Mouse (Mus musculus) embryo, embryonic 9.5 days (tissue): ENCODE data around the gene Dpy30.

ENCODE experiments used
- DNase-seq: peaks from one replicate; pipeline ENCODE4 v3.0.0-alpha.2; 2017; ENCODE audit errors: extremely low spot score

Gene Dpy30

DNA sequence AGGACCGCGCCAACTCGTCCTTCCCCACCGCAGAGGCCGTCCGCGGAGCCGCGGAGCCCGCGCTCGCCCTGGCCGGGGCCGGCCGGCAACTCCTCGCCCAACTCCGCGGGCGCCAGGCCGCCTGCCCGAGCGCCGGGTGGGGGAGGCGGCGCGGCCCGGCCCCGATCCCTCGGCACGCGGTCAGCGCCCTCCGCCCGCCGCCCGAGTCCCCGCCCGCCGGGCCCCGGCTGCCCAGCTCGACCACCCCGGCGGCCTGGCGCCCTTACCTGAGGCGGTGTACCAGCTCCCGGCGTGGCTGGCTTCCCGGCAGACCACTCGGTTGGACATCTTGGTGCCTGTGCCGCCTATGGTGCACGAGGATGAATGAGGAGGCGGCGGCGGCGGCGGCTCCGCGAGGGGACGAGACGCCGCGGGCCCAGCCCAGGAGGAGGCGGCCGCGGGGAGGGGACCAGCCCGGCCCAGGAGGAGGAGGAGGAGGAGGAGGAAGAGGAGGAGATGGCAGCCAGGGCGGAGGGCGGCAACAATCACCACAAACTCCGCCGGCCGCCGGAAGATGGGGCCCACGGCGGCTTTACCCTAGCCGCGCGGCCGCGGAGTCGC, 29.2 kb downstream of the Dpy30 start:
- peak; percentile 86 for DNase-seq

DNA sequence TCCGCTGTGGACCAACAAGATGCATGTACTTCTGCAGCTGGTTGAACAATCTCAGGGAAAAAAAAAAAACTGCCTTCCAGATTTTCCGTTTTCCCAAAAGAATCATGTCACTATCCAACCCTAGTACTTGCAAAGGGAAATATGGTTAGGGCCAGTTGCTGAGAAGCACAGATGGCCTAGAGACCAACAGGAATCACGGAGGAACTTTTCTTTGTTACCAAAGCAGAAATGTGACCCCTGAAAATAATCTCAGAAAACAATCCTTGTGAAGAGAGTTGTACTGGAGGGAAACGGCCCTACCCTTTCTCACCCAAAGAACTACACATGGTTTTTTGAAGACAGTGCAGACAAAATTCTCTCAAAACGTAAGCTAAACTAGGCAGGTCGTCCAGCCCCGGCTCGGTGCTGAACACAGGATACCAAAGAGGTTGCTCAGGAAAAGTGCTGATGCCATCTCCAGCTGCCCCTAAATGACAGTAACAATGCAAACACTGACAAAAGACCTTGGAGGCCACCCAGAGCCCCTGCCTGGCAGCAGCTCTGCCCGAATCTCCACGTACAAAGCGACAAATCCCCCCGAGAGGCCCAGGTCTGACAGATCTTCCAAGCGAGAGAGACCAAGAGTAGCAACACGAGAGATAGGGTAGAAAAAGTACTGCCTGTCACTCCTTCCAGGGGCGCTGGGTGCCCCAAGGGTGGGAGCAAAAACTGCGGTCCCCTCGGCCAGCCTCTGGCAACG, 29.9 kb downstream of the Dpy30 start:
- DNase-seq: peak; percentile 56

DNA sequence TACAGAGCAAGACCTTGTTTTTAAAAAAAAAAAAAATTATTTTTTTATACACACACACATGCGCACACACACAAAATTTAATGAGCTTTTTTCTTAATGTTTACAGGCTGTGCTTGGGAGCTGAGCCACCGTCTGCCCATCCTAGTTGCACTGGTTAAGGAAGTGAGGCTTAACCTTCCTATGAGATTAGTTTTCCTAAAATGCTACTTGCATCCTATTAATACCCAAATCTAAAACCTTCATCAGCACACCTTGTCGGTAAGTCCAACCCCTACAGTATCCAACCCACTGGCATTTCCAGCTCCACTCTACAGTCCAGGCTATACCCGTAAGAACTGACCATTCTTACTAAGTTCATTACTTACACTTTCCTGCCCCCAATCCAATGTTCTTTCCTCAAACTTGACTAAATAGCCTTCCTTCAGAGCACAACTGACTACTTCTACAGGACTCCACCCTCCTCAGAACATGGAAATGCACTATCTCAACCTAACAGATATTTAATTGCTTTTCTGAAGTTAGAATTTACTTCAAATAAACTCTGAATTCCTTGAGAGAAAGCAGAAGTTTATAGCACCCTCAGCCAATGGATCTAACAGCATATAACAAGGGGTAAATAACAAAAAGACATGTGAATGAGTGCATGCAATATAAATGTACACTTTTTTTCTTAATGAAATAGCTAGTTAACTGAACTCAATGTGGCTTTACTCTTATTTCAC, 31.9 kb downstream of the Dpy30 start:
- no peak for DNase-seq

DNA sequence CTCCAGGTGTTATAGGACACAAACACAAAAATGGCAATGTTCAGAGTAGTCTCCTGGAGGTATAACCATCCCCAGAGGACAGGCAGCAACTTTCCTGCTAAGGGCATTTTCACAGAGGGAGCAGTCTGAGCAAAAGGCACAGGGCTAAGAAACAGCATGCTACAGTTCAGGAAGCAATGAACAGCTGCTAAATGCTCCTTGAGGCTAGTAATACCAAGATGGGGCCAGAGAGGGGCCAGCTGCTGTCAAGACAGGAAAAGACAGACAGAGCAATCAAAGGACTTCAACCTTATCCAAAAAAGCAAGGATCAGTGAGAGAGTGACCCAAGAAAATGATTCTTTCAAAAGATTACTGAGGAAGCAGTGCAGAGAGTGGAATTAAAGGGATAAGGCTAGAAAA, 32.9 kb downstream of the Dpy30 start:
- no peak for DNase-seq

DNA sequence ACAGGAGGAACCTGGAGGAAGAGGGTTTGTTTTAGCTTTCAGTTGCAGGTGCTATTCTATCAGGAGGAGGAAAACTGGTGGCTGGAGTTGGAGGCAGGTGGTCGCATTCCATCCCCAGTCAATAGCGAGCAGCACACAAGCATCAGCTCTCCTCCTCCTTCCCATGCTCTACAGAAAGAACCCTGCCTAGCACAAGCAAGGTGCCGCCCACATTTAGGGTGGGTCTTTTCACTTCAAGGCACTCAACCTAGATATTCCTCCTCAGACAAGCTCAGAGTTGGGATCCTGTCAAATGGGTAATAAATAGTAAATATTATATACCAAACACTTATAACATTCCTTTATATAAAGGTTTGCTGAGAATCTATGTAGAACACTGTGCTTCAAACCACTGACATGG, 33.5 kb downstream of the Dpy30 start:
- DNase-seq: no peak

DNA sequence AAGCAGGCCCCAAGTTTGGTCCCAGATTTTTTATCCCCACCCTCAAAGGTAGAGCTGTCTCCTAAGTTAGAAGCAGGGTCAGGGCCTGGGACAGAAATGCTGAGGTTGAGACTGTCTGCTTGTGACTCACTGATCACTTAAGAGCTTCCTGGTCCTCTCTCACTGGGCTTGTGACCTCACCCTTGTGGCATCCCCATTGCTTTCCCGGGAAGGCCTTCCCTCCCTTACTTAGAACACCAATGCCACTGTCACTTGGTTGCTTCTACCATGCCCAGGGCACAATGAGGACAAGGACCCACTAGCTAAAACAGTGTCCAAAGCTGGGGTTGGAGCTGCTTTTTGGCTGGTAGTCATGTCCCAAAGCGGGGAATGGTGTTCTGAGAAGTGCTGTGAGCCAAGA, 35.1 kb downstream of the Dpy30 start:
- no peak for DNase-seq

DNA sequence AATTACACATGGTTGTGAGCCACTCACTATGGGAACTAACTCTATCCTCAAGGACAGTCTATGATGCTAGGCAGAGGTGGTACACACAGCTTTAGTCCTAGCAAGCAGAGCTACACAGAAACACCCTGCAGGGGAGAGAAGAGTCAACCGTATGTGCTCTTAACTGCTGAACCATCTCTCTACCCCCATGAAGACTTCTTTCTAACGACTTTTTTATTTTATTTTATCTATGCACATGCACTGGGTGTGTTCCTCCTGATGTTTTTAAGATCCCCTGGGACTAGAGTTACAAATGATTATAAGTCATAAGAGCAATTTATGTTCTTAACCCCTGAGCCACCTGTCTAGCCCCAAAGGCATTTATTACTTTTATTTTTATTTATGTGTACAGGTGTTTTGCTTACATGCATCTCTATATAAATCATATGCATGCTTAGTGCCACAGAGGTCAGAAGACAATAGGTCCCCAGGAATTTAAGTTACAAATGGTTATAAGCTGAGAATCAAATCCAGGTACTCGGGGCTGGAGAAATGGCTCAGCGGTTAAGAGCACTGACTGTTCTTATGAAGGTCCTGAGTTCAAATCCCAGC, 37.5 kb downstream of the Dpy30 start:
- no peak for DNase-seq

DNA sequence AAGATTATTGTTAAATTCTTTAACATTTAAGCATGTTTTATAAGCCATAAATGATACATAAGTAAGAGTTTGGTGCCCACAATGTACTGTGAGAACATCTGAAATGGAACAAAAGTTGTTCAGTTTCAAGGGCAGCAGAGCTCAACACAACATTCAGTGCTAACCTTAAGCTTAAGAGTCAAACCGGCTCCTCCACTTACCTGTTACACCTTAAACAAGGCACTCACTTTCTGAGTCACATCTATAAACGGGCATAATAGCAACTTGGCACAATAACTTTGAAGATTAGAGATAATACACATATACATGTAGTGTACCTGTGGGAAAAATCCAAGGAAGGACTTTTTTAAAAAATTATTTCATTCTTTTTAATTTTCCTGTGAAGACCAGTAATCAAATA, 38.0 kb downstream of the Dpy30 start:
- DNase-seq: no peak

DNA sequence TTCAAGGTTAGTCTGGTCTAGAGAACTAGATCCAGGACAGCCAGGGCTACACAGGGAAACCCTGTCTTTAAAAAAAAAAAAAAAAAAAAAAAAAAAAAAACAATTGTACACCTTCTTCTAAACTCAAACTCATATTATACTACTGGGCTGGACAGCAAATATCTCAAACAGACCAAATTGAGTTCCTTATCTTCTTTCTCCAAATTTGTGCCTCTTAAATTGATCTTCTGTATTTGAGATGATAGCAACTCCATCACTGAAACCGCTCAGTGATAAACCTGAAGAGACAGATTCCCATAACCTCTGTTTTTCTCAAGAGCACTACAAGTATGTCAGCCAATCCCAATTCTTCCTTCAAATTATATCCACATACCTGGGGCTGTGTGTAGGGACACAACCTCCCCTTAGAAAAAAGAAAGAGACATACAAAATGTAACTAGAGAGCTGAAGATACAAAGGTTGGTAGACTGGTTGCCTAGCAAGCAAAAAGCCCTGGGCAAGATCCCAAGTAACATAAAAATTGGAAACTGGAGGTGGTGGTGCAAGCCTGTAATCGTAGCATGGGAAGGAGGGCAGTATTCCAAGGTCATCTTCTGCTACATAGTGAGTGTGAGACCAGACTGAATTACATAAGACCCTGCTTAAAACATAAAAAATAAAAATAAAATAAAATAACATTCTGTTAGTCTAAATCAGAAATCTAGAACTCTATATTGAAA, 39.2 kb downstream of the Dpy30 start:
- DNase-seq: no peak

DNA sequence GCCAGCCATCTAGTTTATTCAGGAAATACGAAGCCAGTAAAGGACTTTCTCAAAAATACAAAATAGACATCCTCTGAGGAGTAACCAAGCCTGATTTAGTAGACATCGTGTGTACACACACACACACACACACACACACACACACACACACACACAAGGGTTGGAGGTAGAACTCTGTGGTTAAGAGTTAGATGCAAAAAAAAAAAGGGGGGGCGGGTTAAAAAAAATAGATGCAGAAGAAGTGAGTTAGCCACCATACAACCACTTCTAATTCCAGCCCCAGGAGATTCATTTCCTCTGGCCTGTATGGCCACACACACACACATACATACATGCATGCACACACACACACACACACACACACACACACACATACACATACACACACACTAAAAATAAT, 41.7 kb downstream of the Dpy30 start:
- DNase-seq: no peak

DNA sequence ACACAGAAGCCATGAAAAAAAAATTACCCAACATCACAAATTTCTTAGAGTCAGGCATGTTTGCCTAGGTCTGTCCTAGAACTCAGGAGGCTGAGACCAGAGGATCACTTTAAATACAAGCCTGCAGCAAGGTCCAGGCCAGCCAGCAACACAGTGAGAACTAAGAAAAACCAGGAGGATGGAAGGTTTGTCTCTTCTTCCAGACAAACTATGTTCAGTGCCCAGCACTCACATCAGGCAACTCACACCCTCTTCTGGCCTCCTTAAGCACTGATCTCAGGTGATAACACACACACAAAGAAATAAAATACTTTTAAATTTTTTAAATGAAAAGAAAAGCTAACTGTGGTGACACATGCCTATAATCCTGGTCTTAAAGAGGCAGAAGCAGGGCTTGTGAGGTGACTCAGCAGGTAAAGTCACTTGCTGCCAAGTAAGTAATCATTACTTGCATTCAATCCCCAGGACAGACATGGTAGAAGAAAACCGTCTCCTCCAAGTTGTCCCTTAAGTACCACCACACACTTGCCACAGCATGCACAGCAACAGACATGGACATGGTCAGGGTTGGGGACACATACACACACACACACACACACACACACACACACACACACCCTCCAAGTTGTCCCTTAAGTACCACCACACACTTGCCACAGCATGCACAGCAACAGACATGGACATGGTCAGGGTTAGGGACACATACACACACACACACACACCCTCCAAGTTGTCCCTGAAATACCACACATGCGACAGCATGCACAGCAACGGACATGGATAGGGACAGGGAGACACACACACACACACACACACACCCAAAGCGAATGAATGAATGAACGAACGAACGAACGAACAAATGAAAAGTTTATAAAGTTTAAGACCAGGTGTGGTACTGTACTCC, 44.5 kb downstream of the Dpy30 start:
- DNase-seq: no peak

DNA sequence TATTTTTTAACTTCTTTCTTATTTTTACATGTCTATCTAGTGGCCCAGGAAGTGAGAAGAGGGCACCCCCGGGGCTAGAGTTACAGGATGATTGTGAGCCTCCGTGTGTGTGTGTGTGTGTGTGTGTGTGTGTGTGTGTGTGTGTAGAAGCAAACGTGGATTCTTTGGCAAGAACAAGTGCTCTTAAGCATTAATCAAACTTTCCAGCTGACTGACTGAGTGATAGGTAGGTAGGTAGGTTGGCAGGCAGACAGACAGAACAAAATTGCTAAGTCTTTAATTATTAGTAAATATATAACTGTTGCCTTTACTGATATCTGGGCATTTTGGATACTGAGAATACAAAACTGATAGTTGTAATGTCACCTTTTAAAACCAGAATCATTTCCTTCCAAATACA, 49.3 kb downstream of the Dpy30 start:
- no peak for DNase-seq

DNA sequence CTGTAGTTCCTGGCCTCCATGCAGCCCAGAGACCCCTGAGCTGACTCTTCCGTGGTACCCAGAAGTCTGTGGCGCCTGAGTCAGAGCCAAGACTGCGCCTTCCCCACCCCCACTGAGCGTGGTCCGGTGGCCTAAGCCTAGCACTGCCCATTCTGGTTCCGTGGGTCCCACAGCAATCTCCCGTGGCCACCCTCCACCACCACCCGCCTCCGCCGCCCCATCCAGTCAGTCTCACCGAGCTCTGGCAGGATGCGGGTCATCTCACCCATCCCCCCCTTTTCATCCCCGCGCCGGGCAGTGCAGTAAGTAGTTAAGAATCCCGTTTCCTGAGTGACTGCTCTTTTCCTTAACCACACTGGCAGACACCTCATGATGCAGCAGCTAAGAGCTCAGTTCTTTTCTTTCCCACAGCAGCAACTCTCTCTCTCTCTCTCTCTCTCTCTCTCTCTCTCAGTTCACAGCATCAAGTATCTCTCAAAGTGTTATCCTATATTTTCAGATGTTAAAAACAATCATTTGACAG, 51.0 kb downstream of the Dpy30 start:
- DNase-seq: no peak

DNA sequence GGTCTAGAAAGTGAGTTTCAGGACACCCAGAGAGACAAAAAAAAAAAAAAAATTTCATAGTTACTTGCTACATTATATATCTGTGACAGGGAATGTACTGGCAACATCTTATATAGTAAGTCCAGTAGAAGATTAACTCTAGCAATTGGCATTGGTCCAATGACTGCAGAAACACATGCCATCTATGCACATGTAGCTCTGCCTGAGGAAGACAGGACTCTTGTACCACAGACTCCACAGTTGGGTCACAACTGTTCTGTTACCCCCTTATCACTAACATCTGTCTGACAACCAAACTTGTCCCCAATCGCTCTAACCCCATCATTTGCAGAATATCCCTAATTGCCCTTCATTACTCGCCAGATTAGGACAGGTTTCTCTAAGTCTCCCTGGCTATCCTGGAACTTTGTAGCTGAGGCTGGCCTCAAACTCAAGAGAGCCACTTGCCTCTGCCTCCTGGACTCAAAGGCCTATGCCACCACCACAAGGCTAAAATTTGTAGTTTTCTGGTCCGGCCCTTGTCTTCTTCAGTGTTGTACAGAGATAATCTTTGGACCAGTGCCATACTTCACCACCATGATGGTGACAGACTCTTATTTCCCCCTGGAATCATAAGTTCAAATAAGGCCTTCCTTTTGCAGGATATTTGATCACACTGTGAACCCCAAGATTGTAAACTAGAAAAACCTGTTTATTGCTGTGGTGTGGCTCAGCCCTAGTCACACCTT, 52.0 kb downstream of the Dpy30 start:
- no peak for DNase-seq

DNA sequence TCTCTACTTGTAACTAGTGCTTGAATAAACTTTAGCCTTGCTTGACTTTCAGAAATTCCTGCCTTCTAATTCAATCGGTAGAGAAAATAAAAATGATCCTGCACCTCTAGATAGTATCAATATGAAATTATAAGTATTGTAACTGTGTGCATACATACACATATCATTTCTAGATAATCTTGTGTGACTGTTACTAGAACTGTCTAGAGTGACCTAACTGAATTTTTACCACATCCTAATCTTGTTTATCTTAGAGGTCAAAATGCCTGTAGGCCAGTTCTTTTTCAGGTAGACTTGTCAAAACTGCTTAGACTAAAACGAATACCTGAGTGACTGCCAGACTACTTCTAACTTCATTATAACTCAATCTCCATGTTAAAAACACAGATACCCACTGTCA, 53.5 kb downstream of the Dpy30 start:
- no peak for DNase-seq

DNA sequence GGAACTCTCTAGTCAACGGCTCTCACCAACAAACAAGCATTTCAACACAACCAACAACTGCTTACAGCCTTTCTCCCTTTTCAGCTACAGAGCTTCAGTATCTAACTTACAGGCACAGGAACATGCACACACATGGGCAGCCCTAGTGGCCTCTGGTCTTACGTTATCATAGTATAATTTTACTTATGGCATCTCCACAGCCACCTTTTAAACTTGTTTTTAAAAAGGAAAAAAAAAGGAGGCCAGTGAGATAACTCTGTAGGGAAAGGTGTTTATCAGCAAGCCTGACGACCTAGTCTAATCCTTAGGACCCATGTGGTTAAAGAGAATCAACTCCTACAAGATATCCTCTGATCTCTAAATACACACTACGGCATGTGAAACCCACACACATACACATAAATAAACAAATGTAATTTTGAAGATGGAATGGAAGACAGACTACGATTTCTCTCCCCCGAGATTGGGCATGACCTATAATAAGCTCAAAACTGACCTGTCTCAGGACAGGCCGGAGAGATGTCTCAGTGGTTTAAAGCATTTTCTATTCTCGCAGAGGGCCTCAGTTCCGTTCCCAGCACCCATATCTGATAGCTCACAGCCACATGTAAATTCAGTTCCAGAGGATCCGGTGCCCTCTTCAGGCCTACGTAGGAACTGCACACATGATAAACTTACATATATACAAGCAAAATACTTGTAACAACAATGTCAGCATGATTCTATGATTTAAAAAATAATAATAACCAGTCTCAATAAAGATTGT, 56.1 kb downstream of the Dpy30 start:
- no peak for DNase-seq

DNA sequence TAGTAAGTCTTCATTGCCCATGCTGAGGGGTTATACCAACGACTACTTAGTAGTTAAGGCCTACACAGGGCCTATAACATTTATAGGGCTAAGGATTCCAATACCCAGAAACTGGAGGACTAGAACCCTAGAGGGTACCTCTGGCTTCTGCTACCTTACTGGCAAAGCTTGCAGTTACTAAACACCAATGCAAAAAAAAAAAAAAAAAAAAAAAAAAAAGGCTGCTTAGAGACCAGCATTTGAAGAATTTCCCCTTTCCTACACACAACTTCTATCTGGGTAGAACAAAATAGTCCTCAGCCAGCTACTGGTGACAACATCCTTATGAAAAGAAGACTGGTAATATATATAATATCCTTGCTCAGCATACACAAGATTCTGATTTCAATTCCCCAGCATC, 58.1 kb downstream of the Dpy30 start:
- no peak for DNase-seq

DNA sequence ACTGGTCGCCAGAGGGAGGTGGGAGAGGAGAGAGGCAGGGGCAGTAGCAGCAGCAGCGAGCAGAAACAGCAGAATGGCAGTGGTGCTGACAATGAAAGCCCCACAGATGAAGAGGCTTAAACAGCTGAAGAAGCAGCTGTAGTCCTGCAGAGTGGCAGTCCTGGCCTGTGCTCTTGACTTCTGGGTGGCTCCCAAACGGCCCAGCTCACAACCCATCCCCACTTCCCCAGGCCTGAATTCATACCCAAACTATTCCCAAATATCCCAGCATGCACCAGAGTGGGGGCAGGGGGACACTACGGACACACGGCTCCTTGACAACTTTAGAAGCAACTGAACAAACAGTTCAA, 58.6 kb downstream of the Dpy30 start:
- peak; percentile 31 for DNase-seq

DNA sequence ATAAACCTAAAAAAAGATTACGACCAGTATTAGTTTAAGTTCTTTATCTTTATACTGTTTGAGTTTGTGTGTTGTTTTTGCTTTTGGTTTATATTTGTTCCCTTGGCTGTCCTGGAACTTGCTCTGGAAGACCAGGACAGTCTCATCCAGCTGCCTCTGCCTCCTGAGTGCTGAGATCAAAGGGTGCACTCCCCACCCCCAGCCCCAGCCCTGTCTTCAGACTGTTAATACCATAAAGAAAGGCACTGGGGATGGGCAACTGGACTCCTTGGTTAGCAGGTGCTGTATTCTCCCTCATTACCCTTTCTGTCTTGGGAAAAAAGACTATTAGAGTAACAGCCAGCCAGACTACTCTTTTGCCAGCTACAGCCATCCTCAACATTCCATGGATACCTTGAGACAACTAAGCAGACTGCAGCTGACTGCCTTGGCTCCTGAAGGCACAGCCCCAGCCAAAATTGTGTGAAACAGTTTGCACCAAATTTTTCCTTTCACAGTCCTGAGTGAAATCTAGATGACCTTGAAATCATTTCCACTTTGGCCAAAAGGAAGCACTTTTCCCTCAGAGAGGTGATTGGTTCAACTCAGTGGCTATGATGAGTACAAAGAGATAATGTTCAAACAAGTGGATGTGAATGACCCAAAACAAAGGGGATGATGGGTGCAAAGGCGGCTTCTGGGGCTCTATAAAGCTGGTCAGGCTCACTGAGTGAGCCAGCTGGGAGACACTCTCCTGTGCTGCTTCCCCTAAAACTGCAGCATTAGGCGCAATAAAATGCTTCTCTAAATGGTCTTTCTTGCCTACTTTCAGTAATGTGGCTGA, 59.2 kb downstream of the Dpy30 start:
- peak; percentile 24 for DNase-seq
